Mouse (Mus musculus) thymus, adult 2 months (tissue): Measurements from ENCODE around the gene Lancl2.

Experiments
- CTCF ChIP-seq: fragments of 200-500 bp; IDR thresholded peaks from 2 replicates; pipeline ENCODE4 v1.5.1; 2012; ENCODE audit warnings: mild to moderate bottlenecking, control low read depth, low read length, moderate library complexity, borderline replicate concordance; ENCODE audit not compliant: control insufficient read depth, poor library complexity, insufficient read depth; ENCODE audit errors: extremely low read depth
- POLR2A ChIP-seq: fragments of 200-500 bp; IDR thresholded peaks from 2 replicates; pipeline ENCODE4 v1.6.1; 2012; ENCODE audit warnings: mild to moderate bottlenecking, low read length, control low read depth, moderate library complexity; ENCODE audit not compliant: control insufficient read depth, poor library complexity, insufficient read depth; ENCODE audit errors: extremely low read depth

DNA sequence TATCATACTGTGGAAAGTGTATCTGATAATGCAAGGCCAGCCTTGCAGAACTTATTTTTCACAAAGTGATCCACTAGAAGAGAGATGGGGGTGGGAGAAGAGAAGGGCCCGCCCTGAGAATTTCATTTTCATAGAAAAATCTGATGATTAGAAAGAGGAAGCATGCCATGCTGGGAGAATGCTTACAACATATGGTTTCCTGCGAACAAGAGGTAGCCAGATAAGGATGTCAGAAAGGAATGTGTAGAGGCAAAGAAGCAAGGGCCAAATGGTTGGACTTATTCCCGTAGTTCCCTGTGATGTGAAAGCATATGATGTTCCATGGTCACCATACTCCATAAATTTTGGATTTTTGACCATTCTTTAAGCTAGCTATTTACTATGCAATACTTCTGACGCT lies 41.0 kb upstream of the Lancl2 start:
- no peak for TF ChIP-seq CTCF
- no peak for TF ChIP-seq POLR2A
